7 mouse cellular contexts compared by ENCODE assay signal in genomic region chr13:23436861-23437822, GRCm38 (mm10). TPM values are rescaled to one million over a fixed set of nuclear protein-coding genes. Genes with fewer than 3 reads are reported as not detected.
DNase-seq lines count a peak whose midpoint lies in the region; ATAC-seq lines count a peak whose summit lies in the region.

No protein-coding gene starts in this region.

- peaks cover 11% of the 10 kb centered on the region for H3K4me1 ChIP-seq in heart, embryonic 15.5 days (replicated peaks)
- H3K4me1 ChIP-seq in lung, embryonic 15.5 days, result peaks cover 19% of the 10 kb centered on the region

- under 1% methylated on average over 32 of the region's 32 CpGs for WGBS in heart, embryonic 15.5 days
- WGBS in lung, embryonic 15.5 days, result under 1% methylated on average over 32 of the region's 32 CpGs

- no peak for ATAC-seq in heart, embryonic 15.5 days (replicated peaks; ENCODE audit: insufficient number of reproducible peaks, insufficient read depth, low FRiP score, low read depth)
- ATAC-seq in lung, embryonic 15.5 days (ENCODE audit: borderline replicate concordance, extremely low read depth, low FRiP score, low TSS enrichment), result no peak

- no peaks in the 10 kb centered on the region for H3K27me3 ChIP-seq in heart, embryonic 15.5 days
- no peaks in the 10 kb centered on the region for H3K27me3 ChIP-seq in lung, embryonic 15.5 days

- peak overlapping the region; percentile 65 for H3K4me2 ChIP-seq in heart, embryonic 15.5 days
- H3K4me2 ChIP-seq in lung, embryonic 15.5 days, result peak overlapping the region; percentile 74

- DNase-seq in CD4-positive helper T cell, adult 2 months (ENCODE audit: low read depth, low spot score), result peak; percentile 66
- DNase-seq in MEL-GATA-1-ER (ENCODE audit: extremely low read depth, low read depth), result peak; percentile 47
- peak; percentile 77 for DNase-seq in embryo, embryonic 9.5 days (ENCODE audit: extremely low spot score)
- peak; percentile 79 for DNase-seq in kidney, postnatal 10 days
- peak; percentile 84 for DNase-seq in retina, embryonic 14.5 days (ENCODE audit: low spot score)

- H3K9ac ChIP-seq in heart, embryonic 15.5 days, result peak overlapping the region; percentile 68
- peak overlapping the region; percentile 60 for H3K9ac ChIP-seq in lung, embryonic 15.5 days

- no peaks in the 10 kb centered on the region for H3K9me3 ChIP-seq in heart, embryonic 15.5 days (replicated peaks)
- H3K9me3 ChIP-seq in lung, embryonic 15.5 days, result no peaks in the 10 kb centered on the region

- no peaks in the 10 kb centered on the region for H3K36me3 ChIP-seq in heart, embryonic 15.5 days
- no peaks in the 10 kb centered on the region for H3K36me3 ChIP-seq in lung, embryonic 15.5 days

- peak overlapping the region; percentile 82 for H3K27ac ChIP-seq in heart, embryonic 15.5 days
- H3K27ac ChIP-seq in lung, embryonic 15.5 days, result peak overlapping the region; percentile 80

- H3K4me3 ChIP-seq in heart, embryonic 15.5 days, result peak overlapping the region; percentile 55
- H3K4me3 ChIP-seq in lung, embryonic 15.5 days, result peak overlapping the region; percentile 51

RNA-seq across cellular contexts. Expression of gene Abt1, which starts 13.5 kb away (rescaled TPM):
- 8.1 and 8.2 TPM in 2 replicates for polyA plus RNA-seq in heart, embryonic 15.5 days (2015; fragmentation: Nextera tagmentation; extraction: Ambion mirVana)
- 13.6 and 14.2 TPM in 2 replicates for polyA plus RNA-seq in lung, embryonic 15.5 days (2015; fragmentation: Nextera tagmentation; extraction: Ambion mirVana)

RNA-seq across cellular contexts. Expression of gene Btn1a1, which starts 28.6 kb away (rescaled TPM):
- polyA plus RNA-seq in heart, embryonic 15.5 days (2015; fragmentation: Nextera tagmentation; extraction: Ambion mirVana), result 0.85 and 1.4 TPM in 2 replicates
- 0.14 and 0.26 TPM in 2 replicates for polyA plus RNA-seq in lung, embryonic 15.5 days (2015; fragmentation: Nextera tagmentation; extraction: Ambion mirVana)

RNA-seq across cellular contexts. Expression of gene Btn2a2, which starts 51.5 kb away (rescaled TPM):
- 0.31 and 0.41 TPM in 2 replicates for polyA plus RNA-seq in heart, embryonic 15.5 days (2015; fragmentation: Nextera tagmentation; extraction: Ambion mirVana)
- polyA plus RNA-seq in lung, embryonic 15.5 days (2015; fragmentation: Nextera tagmentation; extraction: Ambion mirVana), result 0.16 and 0.21 TPM in 2 replicates
